ENCODE assay signal across 7 mouse cellular contexts in the genomic region with DNA sequence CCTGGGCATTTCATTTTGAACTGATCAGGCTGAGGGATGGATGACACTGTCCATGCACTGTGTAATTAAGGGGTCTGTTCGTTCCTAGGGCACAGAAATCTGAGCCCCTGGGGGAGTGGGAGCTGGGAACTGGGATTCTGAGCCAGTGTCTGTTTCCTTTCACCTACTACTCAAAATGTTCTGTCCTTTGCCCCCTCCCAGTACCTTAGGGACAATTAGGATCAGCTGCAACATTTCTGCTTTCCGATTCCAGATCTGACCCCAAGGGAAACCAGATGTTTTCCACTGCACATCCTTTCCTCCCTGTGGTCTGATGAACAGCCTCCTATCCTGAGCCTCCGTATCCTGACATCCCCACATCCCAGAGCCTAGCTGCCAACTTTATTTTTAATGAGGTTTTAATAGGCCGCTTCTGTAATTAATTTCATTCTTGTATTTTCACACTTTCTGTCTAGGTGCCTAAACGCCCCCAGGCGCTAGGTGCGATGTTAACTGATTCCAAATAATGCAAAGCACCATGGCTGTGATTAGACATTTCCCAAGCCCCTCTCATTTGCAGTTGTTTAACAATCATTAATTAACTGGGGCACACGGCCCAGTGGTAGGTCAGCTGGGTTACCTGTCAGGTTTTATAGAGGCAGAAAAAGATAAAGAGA. TPM values are rescaled to one million over a fixed set of nuclear protein-coding genes. Genes with fewer than 3 reads are reported as not detected.
A peak's percentile ranks its signal among the peaks of the same experiment; 100 is the strongest.
DNase-seq lines count a peak whose midpoint lies in the region; ATAC-seq and TF ChIP-seq lines count a peak whose summit lies in the region.

No protein-coding gene starts in this region.

- H3K4me3 ChIP-seq in heart, embryonic 15.5 days, result peak overlapping the region; percentile 84; the same call in 1 of the 2 replicates
- H3K4me3 ChIP-seq in stomach, embryonic 14.5 days (ENCODE audit: low read depth, low read length), result no peak overlapping the region
- H3K4me3 ChIP-seq in stomach, postnatal 0 days (ENCODE audit: low read depth, low read length), result no peak overlapping the region
- no peak overlapping the region for H3K4me3 ChIP-seq in hindbrain, embryonic 13.5 days
- H3K4me3 ChIP-seq in liver, embryonic 12.5 days, result no peak overlapping the region

- no peak overlapping the region; the same call in 1 of the 2 replicates for H3K27ac ChIP-seq in heart, embryonic 15.5 days
- no peak overlapping the region for H3K27ac ChIP-seq in stomach, embryonic 14.5 days (ENCODE audit: low read length)
- no peak overlapping the region for H3K27ac ChIP-seq in stomach, postnatal 0 days (replicated peaks)
- no peak overlapping the region for H3K27ac ChIP-seq in hindbrain, embryonic 13.5 days
- H3K27ac ChIP-seq in liver, embryonic 12.5 days, result no peak overlapping the region

- peaks cover 3% of the 10 kb centered on the region; the same call in 1 of the 2 replicates for H3K27me3 ChIP-seq in heart, embryonic 15.5 days
- no peaks in the 10 kb centered on the region; the same call in 1 of the 2 replicates for H3K27me3 ChIP-seq in stomach, embryonic 14.5 days (ENCODE audit: control insufficient read depth, insufficient read depth, low read length)
- no peaks in the 10 kb centered on the region for H3K27me3 ChIP-seq in stomach, postnatal 0 days (ENCODE audit: control insufficient read depth, insufficient read depth, low read length)
- peaks cover 58% of the 10 kb centered on the region for H3K27me3 ChIP-seq in hindbrain, embryonic 13.5 days
- H3K27me3 ChIP-seq in liver, embryonic 12.5 days (replicated peaks), result peaks cover 81% of the 10 kb centered on the region

- ATAC-seq in heart, embryonic 15.5 days (replicated peaks; ENCODE audit: insufficient number of reproducible peaks, insufficient read depth, low FRiP score, low read depth), result no peak
- no peak for ATAC-seq in stomach, embryonic 14.5 days (ENCODE audit: insufficient number of reproducible peaks, insufficient read depth, low FRiP score, low read depth)
- ATAC-seq in stomach, postnatal 0 days (ENCODE audit: low FRiP score, low TSS enrichment), result no peak
- no peak for ATAC-seq in hindbrain, embryonic 13.5 days (ENCODE audit: low FRiP score)
- ATAC-seq in liver, embryonic 12.5 days, result no peak

- no peaks in the 10 kb centered on the region for H3K36me3 ChIP-seq in heart, embryonic 15.5 days
- H3K36me3 ChIP-seq in stomach, embryonic 14.5 days (ENCODE audit: control insufficient read depth, insufficient read depth, low read length), result no peaks in the 10 kb centered on the region
- no peaks in the 10 kb centered on the region for H3K36me3 ChIP-seq in stomach, postnatal 0 days (ENCODE audit: control insufficient read depth, insufficient read depth, low read length)
- no peaks in the 10 kb centered on the region for H3K36me3 ChIP-seq in hindbrain, embryonic 13.5 days
- no peaks in the 10 kb centered on the region for H3K36me3 ChIP-seq in liver, embryonic 12.5 days

- no peak for TF ChIP-seq CTCF in stomach, postnatal 0 days (IDR thresholded peaks at IDR 0.05; ENCODE audit: low read depth)

- no peak for TF ChIP-seq EP300 in stomach, postnatal 0 days (optimal IDR thresholded peaks at IDR 0.05)

- no peak overlapping the region for H3K9ac ChIP-seq in heart, embryonic 15.5 days
- no peak overlapping the region for H3K9ac ChIP-seq in stomach, embryonic 14.5 days (replicated peaks; ENCODE audit: low read depth, low read length)
- H3K9ac ChIP-seq in stomach, postnatal 0 days (ENCODE audit: low read length), result no peak overlapping the region
- no peak overlapping the region for H3K9ac ChIP-seq in hindbrain, embryonic 13.5 days
- no peak overlapping the region for H3K9ac ChIP-seq in liver, embryonic 12.5 days

- H3K9me3 ChIP-seq in heart, embryonic 15.5 days (replicated peaks), result no peaks in the 10 kb centered on the region
- no peaks in the 10 kb centered on the region for H3K9me3 ChIP-seq in stomach, embryonic 14.5 days (ENCODE audit: control insufficient read depth, low read depth, low read length)
- no peaks in the 10 kb centered on the region for H3K9me3 ChIP-seq in stomach, postnatal 0 days (ENCODE audit: control insufficient read depth, low read length)
- H3K9me3 ChIP-seq in hindbrain, embryonic 13.5 days, result no peaks in the 10 kb centered on the region
- H3K9me3 ChIP-seq in liver, embryonic 12.5 days (replicated peaks), result no peaks in the 10 kb centered on the region

- H3K4me1 ChIP-seq in heart, embryonic 15.5 days (replicated peaks), result peaks cover 45% of the 10 kb centered on the region
- H3K4me1 ChIP-seq in stomach, embryonic 14.5 days (ENCODE audit: control insufficient read depth, insufficient read depth, low read length), result peaks cover 15% of the 10 kb centered on the region
- peaks cover 10% of the 10 kb centered on the region; the same call in 1 of the 2 replicates for H3K4me1 ChIP-seq in stomach, postnatal 0 days (replicated peaks; ENCODE audit: control insufficient read depth, insufficient read depth)
- peaks cover 44% of the 10 kb centered on the region for H3K4me1 ChIP-seq in hindbrain, embryonic 13.5 days (replicated peaks)
- H3K4me1 ChIP-seq in liver, embryonic 12.5 days, result peaks cover 31% of the 10 kb centered on the region

- DNase-seq in heart, postnatal 4 days, result no peak
- DNase-seq in stomach, postnatal 0 days (ENCODE audit: low spot score), result no peak
- no peak for DNase-seq in thymus, postnatal 0 days (ENCODE audit: low spot score)

- WGBS in heart, embryonic 15.5 days, result 46% methylated on average over 8 of the region's 8 CpGs
- 40% methylated on average over 8 of the region's 8 CpGs for WGBS in stomach, embryonic 14.5 days
- WGBS in stomach, postnatal 0 days, result 56% methylated on average over 8 of the region's 8 CpGs
- 21% methylated on average over 8 of the region's 8 CpGs for WGBS in hindbrain, embryonic 13.5 days
- 34% methylated on average over 8 of the region's 8 CpGs for WGBS in liver, embryonic 12.5 days (ENCODE audit: insufficient replicate concordance)

- H3K4me2 ChIP-seq in heart, embryonic 15.5 days, result peak overlapping the region; percentile 93
- peak overlapping the region; percentile 69 for H3K4me2 ChIP-seq in stomach, embryonic 14.5 days (replicated peaks; ENCODE audit: low read depth, low read length)
- H3K4me2 ChIP-seq in stomach, postnatal 0 days (replicated peaks; ENCODE audit: low read depth), result no peak overlapping the region
- H3K4me2 ChIP-seq in hindbrain, embryonic 13.5 days, result peak overlapping the region; percentile 97
- no peak overlapping the region for H3K4me2 ChIP-seq in liver, embryonic 12.5 days

RNA-seq across cellular contexts. Expression of a gene that starts 0.9 kb away (rescaled TPM):
- polyA plus RNA-seq in heart, embryonic 15.5 days (2015; fragmentation: Nextera tagmentation; extraction: Ambion mirVana), result 47.6 and 52.8 TPM in 2 replicates
- total RNA-seq in heart, postnatal 4 days (2021), result 10 to 100 TPM; 90.5 to 99.5 TPM
- polyA plus RNA-seq in stomach, embryonic 14.5 days (2014; fragmentation: Nextera tagmentation; extraction: Ambion mirVana), result 40.9 and 44.4 TPM in 2 replicates
- polyA plus RNA-seq in stomach, postnatal 0 days (2015; fragmentation: Nextera tagmentation; extraction: Ambion mirVana), result 46.2 and 52.2 TPM in 2 replicates
- 12.8 and 14.5 TPM in 2 replicates for polyA plus RNA-seq in hindbrain, embryonic 13.5 days (2015; fragmentation: Nextera tagmentation; extraction: Ambion mirVana)
- polyA plus RNA-seq in thymus, postnatal 0 days (2015; fragmentation: Nextera tagmentation; extraction: Ambion mirVana), result 4.3 and 5.9 TPM in 2 replicates
- 12.3 and 12.4 TPM in 2 replicates for polyA plus RNA-seq in liver, embryonic 12.5 days (2016; fragmentation: Nextera tagmentation; extraction: Ambion mirVana)

RNA-seq across cellular contexts. Expression of a gene that starts 9.9 kb away (rescaled TPM):
- 54.8 and 69.1 TPM in 2 replicates for polyA plus RNA-seq in heart, embryonic 15.5 days (2015; fragmentation: Nextera tagmentation; extraction: Ambion mirVana)
- total RNA-seq in heart, postnatal 4 days (2021), result 10 to 100 TPM; 64.1 to 67.4 TPM
- polyA plus RNA-seq in stomach, embryonic 14.5 days (2014; fragmentation: Nextera tagmentation; extraction: Ambion mirVana), result 65.1 and 75.7 TPM in 2 replicates
- 46.7 and 48.1 TPM in 2 replicates for polyA plus RNA-seq in stomach, postnatal 0 days (2015; fragmentation: Nextera tagmentation; extraction: Ambion mirVana)
- 69.4 and 70.4 TPM in 2 replicates for polyA plus RNA-seq in hindbrain, embryonic 13.5 days (2015; fragmentation: Nextera tagmentation; extraction: Ambion mirVana)
- polyA plus RNA-seq in thymus, postnatal 0 days (2015; fragmentation: Nextera tagmentation; extraction: Ambion mirVana), result 95.7 and 99.8 TPM in 2 replicates
- polyA plus RNA-seq in liver, embryonic 12.5 days (2016; fragmentation: Nextera tagmentation; extraction: Ambion mirVana), result 80.0 and 82.2 TPM in 2 replicates

RNA-seq across cellular contexts. Expression of a gene that starts 18.1 kb away (rescaled TPM):
- 8.4 and 11.3 TPM in 2 replicates for polyA plus RNA-seq in heart, embryonic 15.5 days (2015; fragmentation: Nextera tagmentation; extraction: Ambion mirVana)
- 1 to 10 TPM; 5.0 to 5.1 TPM for total RNA-seq in heart, postnatal 4 days (2021)
- polyA plus RNA-seq in stomach, embryonic 14.5 days (2014; fragmentation: Nextera tagmentation; extraction: Ambion mirVana), result 19.9 and 22.7 TPM in 2 replicates
- 11.0 and 12.5 TPM in 2 replicates for polyA plus RNA-seq in stomach, postnatal 0 days (2015; fragmentation: Nextera tagmentation; extraction: Ambion mirVana)
- polyA plus RNA-seq in hindbrain, embryonic 13.5 days (2015; fragmentation: Nextera tagmentation; extraction: Ambion mirVana), result 14.1 and 15.2 TPM in 2 replicates
- polyA plus RNA-seq in thymus, postnatal 0 days (2015; fragmentation: Nextera tagmentation; extraction: Ambion mirVana), result 33.7 and 35.8 TPM in 2 replicates
- polyA plus RNA-seq in liver, embryonic 12.5 days (2016; fragmentation: Nextera tagmentation; extraction: Ambion mirVana), result 8.3 and 8.4 TPM in 2 replicates

RNA-seq across cellular contexts. Expression of a gene that starts 52.2 kb away (rescaled TPM):
- 15.2 and 17.1 TPM in 2 replicates for polyA plus RNA-seq in heart, embryonic 15.5 days (2015; fragmentation: Nextera tagmentation; extraction: Ambion mirVana)
- 10 to 100 TPM; 21.0 to 21.8 TPM for total RNA-seq in heart, postnatal 4 days (2021)
- polyA plus RNA-seq in stomach, embryonic 14.5 days (2014; fragmentation: Nextera tagmentation; extraction: Ambion mirVana), result 26.5 and 32.3 TPM in 2 replicates
- 11.6 and 13.5 TPM in 2 replicates for polyA plus RNA-seq in stomach, postnatal 0 days (2015; fragmentation: Nextera tagmentation; extraction: Ambion mirVana)
- polyA plus RNA-seq in hindbrain, embryonic 13.5 days (2015; fragmentation: Nextera tagmentation; extraction: Ambion mirVana), result 38.0 and 41.3 TPM in 2 replicates
- polyA plus RNA-seq in thymus, postnatal 0 days (2015; fragmentation: Nextera tagmentation; extraction: Ambion mirVana), result 15.5 and 15.6 TPM in 2 replicates
- polyA plus RNA-seq in liver, embryonic 12.5 days (2016; fragmentation: Nextera tagmentation; extraction: Ambion mirVana), result 9.6 and 10.3 TPM in 2 replicates

RNA-seq across cellular contexts. Expression of a gene that starts 52.2 kb away (rescaled TPM):
- 3.5 and 4.1 TPM in 2 replicates for polyA plus RNA-seq in heart, embryonic 15.5 days (2015; fragmentation: Nextera tagmentation; extraction: Ambion mirVana)
- 1 to 10 TPM; 1.6 to 2.7 TPM for total RNA-seq in heart, postnatal 4 days (2021)
- polyA plus RNA-seq in stomach, embryonic 14.5 days (2014; fragmentation: Nextera tagmentation; extraction: Ambion mirVana), result 0.36 and 1.4 TPM in 2 replicates
- polyA plus RNA-seq in stomach, postnatal 0 days (2015; fragmentation: Nextera tagmentation; extraction: Ambion mirVana), result 1.8 and 2.2 TPM in 2 replicates
- 1.7 and 1.8 TPM in 2 replicates for polyA plus RNA-seq in hindbrain, embryonic 13.5 days (2015; fragmentation: Nextera tagmentation; extraction: Ambion mirVana)
- 7.2 and 9.6 TPM in 2 replicates for polyA plus RNA-seq in thymus, postnatal 0 days (2015; fragmentation: Nextera tagmentation; extraction: Ambion mirVana)
- polyA plus RNA-seq in liver, embryonic 12.5 days (2016; fragmentation: Nextera tagmentation; extraction: Ambion mirVana), result 12.9 and 13.5 TPM in 2 replicates

Comparison
In these comparisons a context has a peak if more than half of its experiments do, and no peak if none do; other contexts are left out.
1. H3K4me2 ChIP-seq: peak in heart, embryonic 15.5 days (single experiment), stomach, embryonic 14.5 days (single experiment) and hindbrain, embryonic 13.5 days (single experiment); none in stomach, postnatal 0 days (single experiment) and liver, embryonic 12.5 days (single experiment).